Mouse (Mus musculus): ENCODE data around the gene Gbp3. TPM values are rescaled to one million over a fixed set of nuclear protein-coding genes. Genes with fewer than 3 reads are reported as not detected.

The Gbp3 gene
- total RNA-seq, 2 experiments from 2014 or later: 11.4 to 11.8 TPM

DNA sequence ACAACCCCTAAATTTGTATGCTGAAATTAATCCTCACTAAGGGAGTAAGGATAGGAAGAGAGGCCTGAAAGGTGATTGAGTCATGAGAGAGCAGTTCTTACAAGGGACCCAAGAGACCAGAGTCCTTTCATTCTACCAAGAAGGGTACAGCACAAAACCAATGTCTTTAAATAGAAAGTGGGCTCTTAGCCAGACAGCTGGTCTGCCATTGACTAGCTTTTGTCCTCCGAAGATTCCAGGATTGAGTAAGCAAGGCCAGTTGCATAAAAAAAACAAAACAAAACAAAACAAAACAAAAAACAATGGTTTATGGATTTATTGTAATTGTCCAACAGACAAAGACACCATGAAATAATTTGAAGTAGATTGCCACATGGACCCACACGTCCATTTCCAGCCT lies 29.1 kb downstream of the Gbp3 start:
- no peak for DNase-seq

DNA sequence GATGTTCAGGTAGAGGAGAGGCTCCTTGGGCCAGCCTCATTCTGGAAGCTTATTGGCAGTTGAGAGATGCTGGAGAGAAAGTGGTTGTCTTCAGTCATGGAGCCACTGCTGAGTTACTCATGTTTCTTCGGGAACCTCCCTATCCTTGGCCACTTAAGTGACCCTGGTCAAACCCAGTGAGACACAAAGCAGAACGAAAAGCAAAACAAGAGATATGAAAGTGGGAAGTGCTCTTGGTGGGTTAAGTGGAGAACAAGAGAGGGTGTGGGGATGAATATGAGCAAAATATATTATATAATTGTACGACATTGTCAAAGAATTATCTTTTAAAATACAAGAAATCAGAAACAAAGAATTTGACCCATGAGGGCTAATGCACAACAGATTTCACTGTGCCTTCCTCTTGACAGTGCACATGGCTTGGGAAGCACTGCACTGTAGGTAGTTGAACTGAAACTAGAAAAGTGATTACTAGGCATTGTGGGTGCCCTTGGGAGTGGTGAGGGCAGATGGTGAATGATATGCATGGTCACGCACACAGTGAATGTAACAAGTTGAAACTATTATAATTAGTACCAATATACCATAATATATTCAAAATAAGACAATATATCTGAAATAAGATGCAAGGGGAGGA lies 30.7 kb downstream of the Gbp3 start:
- DNase-seq: no peak

DNA sequence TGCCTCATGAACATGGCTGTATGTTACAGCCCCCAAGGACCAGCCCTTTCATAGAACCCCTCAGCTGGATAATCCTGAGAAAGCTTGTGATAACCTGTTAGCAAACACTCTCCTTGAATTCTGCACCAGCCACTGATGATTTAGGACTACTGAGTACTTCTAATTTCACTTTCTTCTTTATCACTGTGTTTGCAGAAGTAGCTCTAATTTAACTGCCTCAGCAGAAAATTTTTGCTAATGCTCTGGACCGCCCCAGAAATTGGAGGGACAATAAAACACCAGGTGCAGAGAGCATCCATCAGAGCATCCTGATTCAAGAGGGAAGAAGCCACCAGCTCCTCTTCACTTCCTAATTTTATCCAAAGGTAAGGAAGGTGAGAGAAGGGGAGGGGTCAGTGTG lies 34.7 kb downstream of the Gbp3 start, which contains the start of gene Gbp2b:
Gene Gbp2b, plus strand, starts transcription at position 301 of the 400 bp plus-strand sequence.
- DNase-seq: no peak

DNA sequence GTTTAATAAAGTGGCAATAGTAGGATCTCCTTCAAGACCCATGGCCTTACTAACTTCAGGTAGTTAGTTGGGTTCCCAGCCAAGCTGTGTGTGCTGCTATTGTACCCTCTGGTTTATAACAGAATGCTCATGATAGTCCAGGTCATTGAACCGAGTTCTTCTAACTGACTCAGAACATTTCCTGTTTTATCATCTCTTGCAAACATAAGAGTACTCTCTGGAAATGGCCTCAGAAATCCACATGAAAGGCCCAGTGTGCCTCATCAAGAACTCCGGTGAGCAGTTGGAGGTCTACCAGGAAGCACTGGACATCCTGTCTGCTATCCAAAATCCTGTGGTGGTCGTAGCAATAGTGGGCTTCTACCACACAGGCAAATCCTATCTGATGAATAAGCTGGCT lies 38.1 kb downstream of the Gbp3 start:
- no peak for DNase-seq

DNA sequence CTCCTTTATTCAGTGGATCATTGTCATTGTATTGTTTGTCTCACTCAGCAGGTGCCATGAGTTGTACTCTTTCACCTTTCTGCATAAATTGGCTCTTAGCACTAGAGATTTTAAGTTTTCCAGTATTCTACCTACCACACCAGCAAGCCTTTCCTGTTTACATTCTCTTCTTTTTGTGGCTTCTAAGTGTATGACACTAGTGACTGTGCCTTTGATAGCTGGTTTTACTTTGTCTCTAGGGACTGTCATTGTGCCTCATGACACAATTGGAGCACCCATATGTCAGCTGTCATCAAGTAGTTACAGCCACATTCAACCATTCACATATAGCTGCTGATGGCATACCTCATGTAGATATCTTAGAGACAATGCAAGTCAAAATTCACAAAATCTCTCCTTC lies 41.8 kb downstream of the Gbp3 start:
- no peak for DNase-seq

DNA sequence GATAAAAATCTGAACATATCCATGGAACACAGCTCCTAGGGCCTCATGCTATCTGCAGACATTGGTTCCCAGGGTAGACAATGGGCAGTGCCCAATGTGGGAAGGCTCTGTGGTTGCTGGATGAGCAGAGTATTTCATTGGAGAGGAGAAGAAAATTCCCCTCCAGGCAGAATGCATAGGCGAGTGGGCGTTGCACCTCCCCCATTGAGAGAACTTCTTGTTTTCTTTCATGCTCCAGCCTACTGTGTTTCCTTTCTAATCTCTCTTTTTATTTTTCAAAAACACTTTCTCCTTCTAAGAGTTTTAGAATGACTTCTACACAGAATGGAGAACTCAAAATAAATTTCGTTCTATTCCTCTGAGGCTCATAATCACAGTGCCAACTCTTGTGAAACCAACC lies 58.8 kb downstream of the Gbp3 start:
- DNase-seq: no peak

DNA sequence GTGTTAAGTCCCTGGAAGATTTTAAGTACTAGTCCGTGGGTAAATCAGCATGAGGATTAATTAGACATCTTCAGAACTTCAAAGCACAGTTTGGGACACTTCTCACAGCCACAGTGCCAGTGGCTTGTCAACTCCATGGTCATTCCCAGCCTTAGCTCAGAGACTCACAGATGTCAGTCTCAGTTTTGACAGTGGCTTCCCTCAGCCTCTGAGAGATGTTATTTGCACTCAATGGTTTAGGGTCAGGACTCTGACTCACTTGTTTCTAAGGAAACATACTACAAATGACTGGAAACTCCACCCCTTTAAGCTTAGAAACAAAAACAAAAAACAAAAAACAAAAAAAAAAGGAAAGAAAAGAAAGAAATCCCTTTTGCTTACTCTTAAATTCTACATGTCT lies 59.8 kb downstream of the Gbp3 start:
- no peak for DNase-seq

DNA sequence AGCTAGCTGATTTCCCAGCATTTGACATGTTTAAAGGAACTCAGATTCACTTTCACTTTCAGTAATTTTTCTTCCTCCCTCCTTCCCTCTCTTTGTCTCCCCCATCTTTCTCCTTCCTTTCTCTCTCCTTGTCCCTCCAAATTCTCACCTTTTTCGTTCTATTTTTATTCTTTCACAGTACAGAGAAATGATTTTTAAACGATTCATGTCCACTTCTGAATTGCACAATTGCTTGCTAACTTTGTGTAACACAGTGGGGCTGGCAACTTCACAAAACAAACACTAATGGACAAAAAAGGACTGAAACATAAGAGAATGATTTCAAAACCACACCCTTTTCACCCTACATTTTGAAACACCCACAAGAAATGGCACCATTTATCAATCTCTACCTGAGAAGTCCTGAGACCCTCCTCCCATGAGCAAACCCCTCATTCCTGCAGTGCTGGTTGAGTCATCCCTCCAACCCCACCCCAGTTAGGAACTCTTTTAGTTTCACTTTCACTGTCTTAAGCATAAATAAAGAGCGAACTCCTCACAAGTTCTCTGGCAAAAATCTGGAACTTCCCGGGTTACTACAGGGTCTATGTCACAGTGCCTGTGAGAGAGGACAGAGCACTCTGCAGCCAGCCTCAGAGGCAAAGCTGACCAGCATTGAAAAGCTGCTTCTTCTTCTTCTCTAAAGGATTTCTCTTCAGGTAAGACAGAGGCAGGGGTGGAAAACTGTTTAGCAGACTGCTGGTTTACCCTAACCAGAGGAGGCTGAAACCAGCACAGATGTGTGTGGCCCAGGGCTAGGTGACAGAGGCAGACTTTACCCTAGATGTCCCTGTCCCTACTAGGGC lies 60.5 kb downstream of the Gbp3 start, which contains the start of gene Gbp2:
Gene Gbp2, plus strand, starts transcription at position 492 of the 845 bp plus-strand sequence.
- DNase-seq: peak; percentile 36 to 44

DNA sequence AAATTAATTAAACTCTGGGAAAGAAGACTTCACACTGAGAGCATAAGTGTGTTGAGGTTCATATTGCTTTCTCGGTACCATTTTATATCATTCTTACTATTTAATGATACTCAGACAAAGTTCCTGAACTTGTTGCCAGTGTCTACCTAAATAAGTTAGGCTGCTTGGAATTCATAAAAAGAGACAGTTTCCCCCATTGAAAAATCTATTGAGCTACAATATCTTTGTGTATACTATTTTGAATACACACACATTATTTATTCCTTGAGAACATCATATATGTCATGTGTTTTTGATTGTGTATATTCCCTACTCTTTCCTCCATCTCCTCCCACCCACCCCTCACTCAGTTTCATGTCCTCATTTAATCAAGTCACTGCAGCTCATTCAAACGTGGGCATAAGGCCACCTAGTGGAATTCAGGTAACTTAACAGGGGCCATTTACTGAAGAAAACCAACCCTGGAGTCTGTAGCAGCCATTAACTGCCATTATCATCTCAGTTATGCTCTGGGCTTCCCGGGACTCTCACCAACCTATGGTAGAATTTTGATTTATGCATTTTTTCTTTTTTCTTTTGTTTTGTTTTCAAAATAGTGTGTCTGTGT lies 61.2 kb downstream of the Gbp3 start:
- DNase-seq: peak in 1 of 2 experiments; percentile 21

Other genes with a start within 250 kb of the Gbp3 start
- 10 to 100 TPM; 58.1 to 75.7 TPM for gene Pdlim5, start 164.3 kb upstream of the Gbp3 start, total RNA-seq (2021)
- gene Gbp5, start 66.0 kb upstream of the Gbp3 start, total RNA-seq (2021): 1 to 10 TPM; 3.8 to 4.3 TPM
- 10 to 100 TPM; 14.4 to 20.2 TPM for gene Gbp7, start 29.7 kb upstream of the Gbp3 start, total RNA-seq (2021)
- gene Gbp2b, start 34.8 kb downstream of the Gbp3 start, total RNA-seq (2021): under 1 TPM; 0.20 to 0.26 TPM
- gene Gbp2, start 60.6 kb downstream of the Gbp3 start, total RNA-seq (2021): 10 to 100 TPM; 14.2 to 20.9 TPM
- gene Kyat3, start 141.0 kb downstream of the Gbp3 start, total RNA-seq (2021): 10 to 100 TPM; 15.7 to 36.3 TPM
- 10 to 100 TPM; 65.0 to 65.6 TPM for gene Gtf2b, start 205.0 kb downstream of the Gbp3 start, total RNA-seq (2021)